Mouse (Mus musculus): ENCODE data around the gene Ddx1. TPM values are rescaled to one million over a fixed set of nuclear protein-coding genes. Genes with fewer than 3 reads are reported as not detected.

Ddx1 gene
- total RNA-seq, 2 experiments from 2014 or later: 127 to 130 TPM

GRCm38 (mm10) chr12:13174022-13174421, 75.0 kb downstream of the Ddx1 start:
- DNase-seq: no peak
- no peak for TF ChIP-seq CTCF (IDR thresholded peaks at IDR 0.05)
- intact Hi-C loops (cut with DNase I): no loop called here
- Histone ChIP-seq H3K27ac (no peak overlapping the region), H3K4me3 (no peak overlapping the region)

- no peak for TF ChIP-seq CTCF (IDR thresholded peaks at IDR 0.05)
Measured at GRCm38 (mm10) chr12:13168073-13168472, 80.9 kb downstream of the Ddx1 start.

GRCm38 (mm10) chr12:13167116-13167515, 81.9 kb downstream of the Ddx1 start:
- DNase-seq: no peak
- TF ChIP-seq CTCF (IDR thresholded peaks at IDR 0.05): no peak
- Histone ChIP-seq H3K4me3 (no peak overlapping the region), H3K27ac (no peak overlapping the region)
- intact Hi-C loops (cut with DNase I): no loop called here

More at GRCm38 (mm10) chr12:13168073-13168472, 80.9 kb downstream of the Ddx1 start:
- Histone ChIP-seq H3K27ac (no peak overlapping the region), H3K4me3 (no peak overlapping the region)
- intact Hi-C loops (cut with DNase I): no loop called here
- DNase-seq: no peak

Other genes starting within 250 kb of the Ddx1 start
- gene Nbas, start 19.9 kb upstream of the Ddx1 start, total RNA-seq (2021): 10 to 100 TPM; 20.3 to 25.1 TPM